Mouse (Mus musculus): ENCODE measurements around the gene Hist1h2bb. TPM values are rescaled to one million over a fixed set of nuclear protein-coding genes. Genes with fewer than 3 reads are reported as not detected.

Gene Hist1h2bb
- total and polyA plus RNA-seq, 3 experiments: 0.53 to 2,852 (median 54.6) TPM

DNA sequence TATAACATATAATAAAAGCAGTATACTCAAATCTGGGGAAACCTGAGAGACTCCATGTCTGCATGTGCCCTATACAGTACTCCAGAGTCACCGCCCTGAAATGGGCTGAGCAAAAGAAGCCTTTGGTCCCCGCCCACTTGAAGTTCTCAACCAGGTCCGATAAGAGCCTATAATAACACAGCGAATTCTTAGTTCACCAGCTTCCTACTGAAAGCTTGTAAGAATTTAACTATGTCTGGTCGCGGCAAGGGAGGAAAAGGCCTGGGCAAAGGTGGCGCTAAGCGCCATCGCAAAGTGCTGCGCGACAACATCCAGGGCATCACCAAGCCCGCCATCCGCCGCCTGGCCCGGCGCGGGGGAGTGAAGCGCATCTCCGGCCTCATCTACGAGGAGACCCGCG lies 10.3 kb downstream of the Hist1h2bb start, which contains the start of gene Hist1h4b (continued):
- no peak for TF ChIP-seq ZKSCAN1 (IDR thresholded peaks at IDR 0.05; ENCODE audit: borderline replicate concordance, low read depth, low read length)
- no peak for TF ChIP-seq ETS1 (conservative IDR thresholded peaks at IDR 0.05; ENCODE audit: low read depth, low read length)
- TF ChIP-seq JUND (conservative IDR thresholded peaks at IDR 0.05; ENCODE audit: low read depth, low read length): no peak
- no peak for TF ChIP-seq USF1 (IDR thresholded peaks at IDR 0.05; ENCODE audit: low read depth, low read length)
- TF ChIP-seq RCOR1 (conservative IDR thresholded peaks at IDR 0.05; ENCODE audit: low read depth, low read length): peak; percentile 92
- TF ChIP-seq CTCF (conservative IDR thresholded peaks at IDR 0.05 in 1 of 2, IDR thresholded peaks at IDR 0.05 in 1 of 2; ENCODE audit: low read depth in 2 of 2, low read length in 2 of 2): no peak
- peak; percentile 82; the same call in 1 of the 2 replicates for TF ChIP-seq E2F4 (IDR thresholded peaks at IDR 0.05; ENCODE audit: insufficient replicate concordance, low read depth, low read length)
- TF ChIP-seq HCFC1 (IDR thresholded peaks at IDR 0.05; ENCODE audit: low read depth, low read length): peak; percentile 83
- no peak for TF ChIP-seq USF2 (conservative IDR thresholded peaks at IDR 0.05; ENCODE audit: low read depth, low read length)
- no peak for TF ChIP-seq EP300 (IDR thresholded peaks at IDR 0.05; ENCODE audit: low read length)
- TF ChIP-seq CHD2 (IDR thresholded peaks at IDR 0.05; ENCODE audit: low read length): no peak
- peak; percentile 26; the same call in 1 of the 2 replicates for TF ChIP-seq MYC (IDR thresholded peaks at IDR 0.05; ENCODE audit: low read depth, low read length)

DNA sequence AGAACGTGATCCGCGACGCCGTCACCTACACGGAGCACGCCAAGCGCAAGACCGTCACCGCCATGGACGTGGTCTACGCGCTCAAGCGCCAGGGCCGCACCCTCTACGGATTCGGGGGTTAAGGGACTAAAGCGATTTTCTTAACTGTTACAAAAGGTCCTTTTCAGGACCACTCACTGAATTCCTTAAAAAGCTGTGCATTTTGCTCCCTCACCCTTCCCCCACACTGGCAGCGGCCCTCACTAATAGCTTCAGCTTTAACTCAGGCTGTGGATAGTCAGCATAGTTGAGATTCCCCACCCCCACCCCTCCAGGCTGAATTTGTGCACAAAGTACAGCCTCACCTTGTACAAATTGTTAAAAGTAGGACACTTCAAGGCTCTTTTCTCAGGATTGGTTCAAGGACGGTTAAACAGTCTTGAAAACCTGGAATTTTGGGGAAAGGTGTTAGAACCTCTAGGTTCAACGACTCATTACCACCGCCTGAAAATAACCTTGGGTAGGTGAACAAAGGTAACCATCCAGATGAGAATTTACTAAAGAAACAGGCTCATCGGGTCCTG lies 10.8 kb downstream of the Hist1h2bb start:
- no peaks in the 10 kb centered on the region for H3K27me3 ChIP-seq (replicated peaks)
- no peak; the same call in 1 of the 2 replicates for TF ChIP-seq MXI1 (IDR thresholded peaks at IDR 0.05; ENCODE audit: low read depth, low read length)
- peak; percentile 54; the same call in 1 of the 2 replicates for TF ChIP-seq MAZ (IDR thresholded peaks at IDR 0.05; ENCODE audit: low read depth, low read length)
- TF ChIP-seq KAT2A (IDR thresholded peaks at IDR 0.05; ENCODE audit: insufficient replicate concordance, low read length): no peak
- TF ChIP-seq RCOR1 (conservative IDR thresholded peaks at IDR 0.05; ENCODE audit: low read depth, low read length): peak; percentile 43
- TF ChIP-seq E2F4 (IDR thresholded peaks at IDR 0.05; ENCODE audit: insufficient replicate concordance, low read depth, low read length): no peak
- peak; percentile 100 for TF ChIP-seq POLR2AphosphoS2 (IDR thresholded peaks at IDR 0.05; ENCODE audit: low read depth, low read length)
- no peak for TF ChIP-seq ELF1 (IDR thresholded peaks at IDR 0.05; ENCODE audit: low read depth, low read length)
- no peak for TF ChIP-seq MAFK (IDR thresholded peaks at IDR 0.05; ENCODE audit: insufficient replicate concordance, low read length)
- no peak for TF ChIP-seq USF1 (IDR thresholded peaks at IDR 0.05; ENCODE audit: low read depth, low read length)
- TF ChIP-seq TBP (conservative IDR thresholded peaks at IDR 0.05; ENCODE audit: low read depth, low read length): no peak
- TF ChIP-seq ZKSCAN1 (IDR thresholded peaks at IDR 0.05; ENCODE audit: borderline replicate concordance, low read depth, low read length): no peak
- TF ChIP-seq NRF1 (IDR thresholded peaks at IDR 0.05; ENCODE audit: low read depth, low read length): 0 out of 2 replicates have a peak, but pooled peaks have one; percentile 13
- no peak for TF ChIP-seq MAX (IDR thresholded peaks at IDR 0.05; ENCODE audit: low read length)
- TF ChIP-seq SMC3 (IDR thresholded peaks at IDR 0.05; ENCODE audit: low read depth, low read length): no peak
- 0 out of 2 replicates have a peak, but pooled peaks have one; percentile 19 for TF ChIP-seq ETS1 (conservative IDR thresholded peaks at IDR 0.05; ENCODE audit: low read depth, low read length)
- TF ChIP-seq SIN3A (IDR thresholded peaks at IDR 0.05; ENCODE audit: low read length): peak; percentile 76; the same call in 1 of the 2 replicates
- TF ChIP-seq ZNF384 (IDR thresholded peaks at IDR 0.05; ENCODE audit: low read depth, low read length): no peak
- no peak for TF ChIP-seq CTCF (conservative IDR thresholded peaks at IDR 0.05 in 1 of 2, IDR thresholded peaks at IDR 0.05 in 1 of 2; ENCODE audit: low read depth in 2 of 2, low read length in 2 of 2)
- no peak for TF ChIP-seq ZC3H11A (IDR thresholded peaks at IDR 0.05; ENCODE audit: low read depth, low read length)
- peak; percentile 37; the same call in 1 of the 2 replicates for TF ChIP-seq BHLHE40 (IDR thresholded peaks at IDR 0.05; ENCODE audit: low read depth, low read length)
- TF ChIP-seq USF2 (conservative IDR thresholded peaks at IDR 0.05; ENCODE audit: low read depth, low read length): no peak
- no peak for TF ChIP-seq HCFC1 (IDR thresholded peaks at IDR 0.05; ENCODE audit: low read depth, low read length)
- TF ChIP-seq CHD1 (IDR thresholded peaks at IDR 0.05; ENCODE audit: low read depth, low read length): peak; percentile 92; the same call in 1 of the 2 replicates
- TF ChIP-seq GABPA (IDR thresholded peaks at IDR 0.05; ENCODE audit: insufficient replicate concordance, low read depth, low read length): no peak
- peak; percentile 89 for TF ChIP-seq CHD2 (IDR thresholded peaks at IDR 0.05; ENCODE audit: low read length)
- TF ChIP-seq TCF12 (IDR thresholded peaks at IDR 0.05; ENCODE audit: low read depth, low read length): peak; percentile 24; the same call in 1 of the 2 replicates
- TF ChIP-seq JUN (IDR thresholded peaks at IDR 0.05; ENCODE audit: insufficient read depth, low read depth, low read length): no peak
- TF ChIP-seq JUND (conservative IDR thresholded peaks at IDR 0.05; ENCODE audit: low read depth, low read length): no peak
- TF ChIP-seq MYC (IDR thresholded peaks at IDR 0.05; ENCODE audit: low read depth, low read length): no peak
- TF ChIP-seq NELFE (IDR thresholded peaks at IDR 0.05; ENCODE audit: low read depth, low read length): peak; percentile 95
- TF ChIP-seq PAX5 (IDR thresholded peaks at IDR 0.05; ENCODE audit: low read length): no peak
- peak; percentile 11; the same call in 1 of the 2 replicates for TF ChIP-seq MEF2A (IDR thresholded peaks at IDR 0.05; ENCODE audit: borderline replicate concordance, low read depth, low read length)

More for the DNA sequence above, 10.8 kb downstream of the Hist1h2bb start:
- in situ Hi-C loops (cut with MboI; ENCODE audit: low pct_ligation_motif_present, low pct_unique_long_range_greater_than_20kb, low sequenced_read_pairs): loop anchor here (25.0 kb wide), 1 partner anchor 1720 kb away; the partner anchor contains the start of genes Hist1h2ag, Hist1h2ah, Hist1h2bj and Hist1h2bk
- Histone ChIP-seq H3K9me3 (replicated peaks; ENCODE audit: low read length) (no peaks in the 10 kb centered on the region), H3K4me3 (replicated peaks in 1 of 3; ENCODE audit: low read depth in 2 of 3, low read length in 2 of 3, poor library complexity in 1 of 3) (peak overlapping the region; percentile 1 to 51 (median 35)), H3K9ac (ENCODE audit: insufficient read depth, low read depth) (peak overlapping the region; percentile 90), H3K4me2 (ENCODE audit: insufficient read depth, low read depth, poor library complexity, severe bottlenecking) (peak overlapping the region; percentile 98), H3K79me2 (replicated peaks; ENCODE audit: control insufficient read depth, extremely low read depth, insufficient read depth, poor library complexity, severe bottlenecking) (no peaks in the 10 kb centered on the region), H3K36me3 (replicated peaks in 1 of 2; ENCODE audit: control insufficient read depth in 1 of 2, insufficient read depth in 1 of 2, low read length in 1 of 2) (no peaks in the 10 kb centered on the region), H3K27ac (ENCODE audit: insufficient read depth, low read depth) (peak overlapping the region; percentile 86), H3K4me1 (ENCODE audit: control insufficient read depth in 1 of 2, insufficient read depth in 2 of 2) (peaks cover 3 to 44% of the 10 kb centered on the region in 2 experiments; a peak in 3 of 4 replicates)
- no peak for DNase-seq (ENCODE audit: extremely low read depth)
- dilution Hi-C loops (cut with MboI; ENCODE audit: extremely low pct_ligation_motif_present, extremely low pct_unique_long_range_greater_than_20kb, low sequenced_read_pairs): no loop called here
